Mouse (Mus musculus) liver, adult 2 months (tissue): ENCODE measurements around the gene Syf2. TPM values are rescaled to one million over a fixed set of nuclear protein-coding genes. Genes with fewer than 3 reads are reported as not detected.

ENCODE experiments used
- DNase-seq: peaks from one replicate; pipeline ENCODE4 v3.0.0-alpha.2; 2011; ENCODE audit warnings: low read depth, low spot score; ENCODE audit errors: extremely low read depth
- H3K27ac ChIP-seq: fragments of 200-500 bp; replicated peaks from 2 replicates; pipeline ENCODE4 v1.5.1; 2012; ENCODE audit warnings: low read depth, mild to moderate bottlenecking, control low read depth, inconsistent platforms, low read length; ENCODE audit not compliant: insufficient read depth
- H3K27me3 ChIP-seq: fragments of 200-500 bp; 2 replicates; pipeline ENCODE4 v1.6.1; 2012; ENCODE audit warnings: mild to moderate bottlenecking, moderate library complexity, low read length, inconsistent platforms; ENCODE audit not compliant: control insufficient read depth, insufficient read depth
- H3K36me3 ChIP-seq: fragments of 200-500 bp; 2 replicates; pipeline ENCODE4 v1.6.1; 2012; ENCODE audit warnings: low read length, inconsistent platforms; ENCODE audit not compliant: control insufficient read depth, insufficient read depth
- H3K4me1 ChIP-seq: fragments of 200-500 bp; 2 replicates; pipeline ENCODE4 v1.6.1; 2011; ENCODE audit warnings: low read length; ENCODE audit not compliant: control insufficient read depth, insufficient read depth
- H3K4me3 ChIP-seq: fragments of 200-500 bp; 2 replicates; pipeline ENCODE4 v1.5.1; 2011; ENCODE audit warnings: low read depth, mild to moderate bottlenecking, control low read depth, low read length, moderate library complexity; ENCODE audit not compliant: insufficient read depth
- H3K79me2 ChIP-seq: fragments of 200-500 bp; 2 replicates; pipeline ENCODE4 v1.6.1; 2012; ENCODE audit warnings: inconsistent platforms, mild to moderate bottlenecking, low read length, moderate library complexity; ENCODE audit not compliant: control insufficient read depth, insufficient read depth
- H3K9ac ChIP-seq: fragments of 200-500 bp; 2 replicates; pipeline ENCODE4 v1.6.1; 2012; ENCODE audit warnings: low read depth, mild to moderate bottlenecking, control low read depth, inconsistent platforms, low read length
- CTCF ChIP-seq: fragments of 200-500 bp; IDR thresholded peaks from 2 replicates; pipeline ENCODE4 v1.5.1; 2011; ENCODE audit warnings: low read depth, low read length, control low read depth
- POLR2A ChIP-seq: fragments of 200-500 bp; IDR thresholded peaks from 2 replicates; pipeline ENCODE4 v1.6.1; 2011; ENCODE audit warnings: low read length, control low read depth; ENCODE audit not compliant: insufficient read depth; ENCODE audit errors: extremely low read depth
- WGBS: fragments of 180-500 bp; shearing (Covaris S2); methylation state at CpG from one replicate; pipeline ENCODE4 v1.1.7; 2018; 5-methylcytosine and 5-hydroxymethylcytosine counted together
- polyA plus RNA-seq: library from polyadenylated mRNA; depleted of rRNA; stranded (reverse); fragments of >200 nt; gene quantifications from 2 replicates; pipeline ENCODE4 v1.2.3, GENCODE M21; 2012
- total RNA-seq: library from RNA; depleted of rRNA; stranded (reverse); fragments of >200 nt; gene quantifications from 2 replicates; pipeline ENCODE4 v1.2.3, GENCODE M21; 2014

Syf2 gene
- total and polyA plus RNA-seq, 2 experiments = 11.8 to 48.0 TPM

DNA sequence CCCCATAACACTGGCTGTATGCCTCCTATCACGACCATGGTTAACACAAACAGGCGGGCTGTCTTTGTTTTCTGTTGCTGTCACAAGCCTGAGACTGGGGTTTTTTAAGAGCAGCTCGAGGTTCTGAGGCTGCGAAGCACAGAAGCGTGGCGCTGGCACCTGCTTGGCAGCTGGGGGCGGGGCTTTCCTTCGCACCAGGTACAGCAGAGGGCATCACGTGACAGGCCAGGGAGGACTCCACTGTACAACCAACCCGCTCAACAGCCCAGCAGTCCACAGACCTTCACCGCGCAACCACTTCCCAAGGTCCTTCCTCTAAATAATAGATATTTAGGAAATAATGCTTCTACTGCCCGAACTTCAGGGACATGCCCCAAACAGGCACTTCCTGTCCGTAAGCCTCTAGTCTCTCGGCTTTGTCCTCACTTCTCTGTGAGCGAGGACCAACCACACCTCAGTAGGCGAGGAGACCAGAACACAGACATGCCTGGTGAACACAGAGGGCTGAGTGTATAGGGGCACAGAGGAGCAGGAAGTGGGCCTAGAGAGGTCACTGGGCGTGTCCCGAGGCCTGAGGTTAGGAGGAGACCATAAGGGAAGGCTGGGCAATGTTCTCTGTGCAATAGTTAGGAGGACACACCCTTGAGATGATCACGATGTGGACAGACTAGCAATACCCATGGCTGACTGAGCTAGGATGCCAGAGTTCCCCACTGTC lies 37.3 kb downstream of the Syf2 start:
- no peak overlapping the region for H3K4me3 ChIP-seq
- no peak for TF ChIP-seq CTCF
- no peak for TF ChIP-seq POLR2A
- no peak for DNase-seq
- H3K9ac ChIP-seq = no peak overlapping the region
- no peak overlapping the region for H3K27ac ChIP-seq
- H3K4me1 ChIP-seq = no peaks in the 10 kb centered on the region; the same call in 1 of the 2 replicates
- 72% methylated on average over 20 of the region's 20 CpGs for WGBS
- H3K27me3 ChIP-seq = 0 out of 2 replicates have a peak, but pooled peaks cover 3% of the 10 kb centered on the region
- H3K36me3 ChIP-seq = no peaks in the 10 kb centered on the region
- no peaks in the 10 kb centered on the region for H3K79me2 ChIP-seq

GRCm38 (mm10) chr4:134968605-134968976 lies 37.9 kb downstream of the Syf2 start:
- no peaks in the 10 kb centered on the region for H3K4me1 ChIP-seq
- WGBS = 68% methylated on average over 18 of the region's 18 CpGs
- no peaks in the 10 kb centered on the region for H3K36me3 ChIP-seq
- H3K27me3 ChIP-seq = 0 out of 2 replicates have a peak, but pooled peaks cover 3% of the 10 kb centered on the region
- H3K9ac ChIP-seq = no peak overlapping the region
- H3K27ac ChIP-seq = no peak overlapping the region
- no peak overlapping the region for H3K4me3 ChIP-seq
- no peak for DNase-seq
- no peaks in the 10 kb centered on the region for H3K79me2 ChIP-seq
- TF ChIP-seq CTCF = no peak
- TF ChIP-seq POLR2A = no peak

DNA sequence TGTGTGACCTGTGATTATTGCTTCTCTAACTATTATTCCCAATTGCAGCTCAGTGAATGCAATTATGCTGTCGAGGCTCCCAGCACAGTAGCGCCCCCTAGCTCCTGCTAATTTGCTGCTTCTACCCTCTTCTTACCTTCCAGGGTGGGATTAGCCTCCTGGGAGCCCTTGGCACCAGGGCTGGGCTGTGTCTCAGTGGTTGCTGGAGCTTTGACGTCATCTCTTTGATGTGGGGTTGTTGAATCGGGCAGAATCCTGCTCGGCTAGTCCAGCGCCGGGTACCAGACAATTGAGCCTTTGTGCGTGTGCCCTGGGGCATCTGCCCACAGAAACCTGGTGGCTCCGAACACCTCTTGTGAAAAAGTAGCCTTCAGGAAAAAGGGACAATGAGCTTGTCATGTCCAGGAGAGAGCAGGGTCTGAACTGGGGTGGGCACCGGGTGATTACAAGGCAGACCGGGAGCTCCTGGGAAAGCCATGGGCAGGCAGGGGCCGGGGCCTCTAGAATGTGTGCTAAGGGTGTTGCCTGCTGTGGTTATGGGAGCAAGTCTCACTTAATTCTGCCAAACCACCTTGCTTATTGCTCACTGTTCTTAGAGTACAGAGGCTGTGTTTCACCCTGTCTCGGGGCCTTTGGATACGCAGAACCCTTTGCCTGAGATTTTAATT lies 44.7 kb downstream of the Syf2 start:
- H3K9ac ChIP-seq = no peak overlapping the region
- H3K36me3 ChIP-seq = no peaks in the 10 kb centered on the region
- no peaks in the 10 kb centered on the region for H3K79me2 ChIP-seq
- no peak for DNase-seq
- no peaks in the 10 kb centered on the region for H3K4me1 ChIP-seq
- TF ChIP-seq CTCF (peak; percentile 28; the same call in 1 of the 2 replicates), POLR2A (no peak)
- no peak overlapping the region for H3K27ac ChIP-seq
- H3K4me3 ChIP-seq = no peak overlapping the region
- no peaks in the 10 kb centered on the region for H3K27me3 ChIP-seq
- WGBS = 47% methylated on average over 14 of the region's 14 CpGs

GRCm38 (mm10) chr4:134975929-134976308 lies 45.2 kb downstream of the Syf2 start:
- no peaks in the 10 kb centered on the region for H3K79me2 ChIP-seq
- no peaks in the 10 kb centered on the region for H3K4me1 ChIP-seq
- no peak overlapping the region for H3K27ac ChIP-seq
- no peak for TF ChIP-seq CTCF
- no peak for TF ChIP-seq POLR2A
- H3K36me3 ChIP-seq = no peaks in the 10 kb centered on the region
- no peak overlapping the region for H3K4me3 ChIP-seq
- H3K27me3 ChIP-seq = no peaks in the 10 kb centered on the region
- no peak overlapping the region for H3K9ac ChIP-seq
- no peak for DNase-seq
- WGBS = 85% methylated on average over 4 of the region's 4 CpGs

- Histone ChIP-seq H3K36me3 (no peaks in the 10 kb centered on the region), H3K4me1 (no peaks in the 10 kb centered on the region), H3K27ac (no peak overlapping the region), H3K9ac (no peak overlapping the region), H3K27me3 (no peaks in the 10 kb centered on the region; the same call in 1 of the 2 replicates), H3K4me3 (no peak overlapping the region), H3K79me2 (no peaks in the 10 kb centered on the region)
- DNase-seq = no peak
- 79% methylated on average over 8 of the region's 8 CpGs for WGBS
- TF ChIP-seq POLR2A (no peak), CTCF (no peak)
These were observed 48.2 kb downstream of the Syf2 start for GRCm38 (mm10) chr4:134978930-134979329.
